Mouse (Mus musculus) cortical plate, adult 2 months (tissue): ENCODE data around the gene Drd3.

ENCODE experiments used
- CTCF ChIP-seq: fragments of 200-500 bp; IDR thresholded peaks from 2 replicates; pipeline ENCODE4 v1.5.1; 2011; ENCODE audit warnings: mild to moderate bottlenecking, control low read depth, low read length; ENCODE audit not compliant: insufficient read depth; ENCODE audit errors: extremely low read depth
- POLR2A ChIP-seq: fragments of 200-500 bp; IDR thresholded peaks from 2 replicates; pipeline ENCODE4 v1.6.1; 2011; ENCODE audit warnings: mild to moderate bottlenecking, low read length, control low read depth; ENCODE audit not compliant: insufficient read depth; ENCODE audit errors: extremely low read depth

DNA sequence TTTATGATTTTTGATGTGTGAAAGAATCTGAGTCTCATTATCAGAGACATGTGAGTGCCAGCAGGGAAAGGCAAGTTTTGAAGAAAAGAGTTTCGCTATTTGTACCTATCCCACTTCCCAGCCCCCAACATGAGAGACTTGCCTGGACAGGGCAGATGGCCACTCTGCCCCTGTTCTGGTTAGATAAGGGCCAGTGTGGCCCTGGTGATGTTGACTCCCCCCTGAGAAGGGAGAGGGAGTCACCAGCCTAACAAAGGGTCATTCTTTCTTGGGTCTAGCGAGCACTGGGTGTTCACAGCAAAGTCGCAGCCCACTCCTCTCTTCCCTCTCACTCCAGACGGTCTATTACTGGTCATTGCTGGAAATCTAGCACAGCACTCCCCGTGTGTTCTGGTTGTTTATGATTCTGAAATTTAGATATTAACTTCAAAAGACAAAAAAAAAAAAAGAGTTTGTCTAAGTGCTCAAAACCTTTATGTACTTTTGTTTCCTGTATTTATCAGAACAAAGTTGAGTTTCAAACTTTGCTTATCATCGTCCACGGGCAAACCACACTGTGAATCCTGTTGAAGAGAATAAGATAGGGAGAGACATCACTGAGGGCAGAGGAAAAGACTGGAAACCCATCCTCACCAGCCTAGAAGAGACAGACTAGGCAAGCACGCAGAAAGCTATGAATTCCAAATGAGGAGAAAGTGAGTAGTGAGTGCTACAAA is 24.2 kb upstream of the Drd3 start:
- TF ChIP-seq CTCF (no peak), POLR2A (no peak)
